Mouse (Mus musculus) spleen, adult 18-20 months (tissue): ENCODE results near the gene Lrrn2.

Experiments
- DNase-seq, 2 experiments: peaks; one replicate each; pipeline ENCODE4 v3.0.0; 2022; ENCODE audit warnings: mixed read lengths in 2 of 2

Gene Lrrn2

DNA sequence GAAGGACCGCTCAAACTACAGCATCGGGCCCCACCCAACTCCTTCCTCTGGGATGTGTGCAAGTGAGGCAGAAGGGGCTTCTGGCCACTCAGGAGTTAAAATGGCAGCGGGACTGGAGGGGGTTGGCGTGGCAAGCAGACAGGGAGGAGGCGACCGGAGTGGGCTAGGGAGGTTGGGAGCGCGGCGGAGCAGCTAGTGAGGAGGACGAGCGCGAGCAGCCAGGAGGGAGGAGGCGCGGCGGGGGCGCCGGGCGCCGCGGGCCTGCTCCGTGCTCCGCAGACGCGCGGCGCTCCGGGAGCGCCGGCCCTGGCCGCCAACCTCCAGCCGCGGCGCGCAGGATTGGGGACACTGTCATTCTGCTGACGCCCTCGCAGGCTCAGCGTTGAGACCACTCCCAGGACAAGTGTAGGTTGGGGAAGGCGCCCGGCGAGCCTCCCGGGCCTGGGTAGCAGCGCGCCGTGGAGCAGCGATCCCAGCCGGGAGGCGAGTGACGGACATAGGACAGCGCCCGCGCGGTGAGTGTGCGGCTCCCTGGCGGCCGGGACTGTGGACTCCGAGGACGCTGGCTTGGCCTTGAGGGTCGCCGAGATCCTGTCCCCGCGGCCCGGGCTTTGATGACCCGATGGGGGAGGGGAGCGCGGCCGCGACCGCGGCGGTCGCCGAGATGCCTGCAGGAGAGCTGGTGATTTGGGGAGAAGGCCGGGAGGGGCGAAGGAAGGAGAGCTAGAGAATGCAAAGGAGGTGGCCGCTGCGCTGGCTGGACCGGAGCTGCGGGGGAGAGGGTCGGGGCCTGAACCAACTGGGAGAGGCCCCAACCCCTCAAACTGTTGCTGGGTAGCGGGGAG lies at the start of gene Lrrn2:
Lrrn2 (plus strand) TSS at position 113 of the 845 bp plus-strand sequence.
- DNase-seq, result no peak

DNA sequence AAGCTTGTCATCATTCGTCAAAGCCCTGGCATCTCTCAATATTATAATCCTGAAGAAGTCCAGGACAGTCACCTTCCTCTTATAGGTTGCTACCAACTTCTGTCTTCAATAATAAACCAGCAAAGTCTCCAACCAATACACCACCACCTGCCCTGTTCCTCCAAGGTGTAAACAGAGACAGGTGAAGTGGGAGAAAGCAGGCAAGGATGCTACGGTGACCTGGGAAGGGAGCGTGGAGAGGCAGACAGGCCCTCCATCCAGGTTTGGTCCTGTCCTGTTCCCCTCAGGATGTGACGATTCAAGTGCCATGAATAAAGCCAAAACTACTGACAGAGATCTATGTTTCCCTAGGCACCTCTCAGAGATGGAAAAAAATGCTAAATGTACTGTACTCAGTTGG lies 48.1 kb upstream of the Lrrn2 start:
- no peak for DNase-seq

DNA sequence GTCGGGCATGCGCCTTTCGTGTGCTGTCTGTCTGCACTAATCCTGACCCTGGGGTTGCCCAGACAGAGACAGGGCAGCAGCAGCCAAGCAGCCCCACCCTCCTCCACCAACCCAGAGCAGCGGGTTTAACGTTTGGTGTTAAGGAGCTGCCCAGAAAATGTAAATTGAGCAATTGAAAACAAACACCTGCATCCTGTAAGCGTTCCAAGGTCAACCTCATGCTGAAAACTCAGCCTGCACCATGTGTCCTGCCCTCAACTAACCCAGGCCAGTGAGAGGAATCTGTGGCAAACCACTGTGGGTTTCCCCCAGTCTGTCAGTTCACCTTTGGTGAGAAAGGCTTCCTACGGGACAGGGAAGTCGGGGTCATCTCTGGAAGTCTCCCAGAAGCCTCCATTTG lies 46.0 kb upstream of the Lrrn2 start:
- DNase-seq, result no peak

DNA sequence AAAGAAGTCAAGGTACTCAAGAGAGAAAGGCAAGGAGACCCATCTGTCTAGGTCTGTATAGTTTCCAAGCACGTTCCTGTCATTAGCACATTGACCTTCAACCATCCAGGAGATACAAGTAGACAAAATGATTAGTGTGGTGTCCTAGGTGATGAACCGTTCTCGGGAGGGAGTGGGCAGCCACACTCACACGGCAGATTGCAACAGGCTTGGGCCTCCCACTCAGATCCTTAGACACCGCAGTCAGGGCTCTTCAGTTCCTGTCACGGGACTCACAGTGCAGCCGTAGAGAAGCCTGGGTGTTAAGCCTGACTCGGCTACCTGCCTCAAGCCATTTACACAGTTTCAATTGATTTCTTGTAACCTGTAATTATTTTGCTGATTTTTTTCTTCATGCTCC lies 43.2 kb upstream of the Lrrn2 start:
- DNase-seq, result no peak

DNA sequence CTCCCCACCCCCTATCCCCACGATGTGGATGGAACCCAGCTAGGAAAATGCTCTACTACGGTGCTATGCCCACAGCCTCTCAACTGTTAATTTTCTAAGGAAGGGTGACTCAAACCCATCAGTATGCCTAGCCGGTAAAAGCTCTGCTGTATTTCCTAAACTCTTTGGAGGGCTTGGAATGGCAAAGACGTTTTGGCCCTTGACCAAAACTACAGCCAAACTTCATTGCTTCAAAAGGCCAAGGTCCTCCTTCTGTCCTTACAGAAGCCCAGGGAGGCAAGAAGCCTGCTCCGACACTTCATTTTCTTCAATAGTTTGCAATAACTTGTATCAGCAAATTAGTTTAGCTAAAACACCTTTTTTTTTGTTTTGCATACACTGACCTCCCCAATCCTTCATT lies 42.4 kb upstream of the Lrrn2 start:
- DNase-seq, result no peak

DNA sequence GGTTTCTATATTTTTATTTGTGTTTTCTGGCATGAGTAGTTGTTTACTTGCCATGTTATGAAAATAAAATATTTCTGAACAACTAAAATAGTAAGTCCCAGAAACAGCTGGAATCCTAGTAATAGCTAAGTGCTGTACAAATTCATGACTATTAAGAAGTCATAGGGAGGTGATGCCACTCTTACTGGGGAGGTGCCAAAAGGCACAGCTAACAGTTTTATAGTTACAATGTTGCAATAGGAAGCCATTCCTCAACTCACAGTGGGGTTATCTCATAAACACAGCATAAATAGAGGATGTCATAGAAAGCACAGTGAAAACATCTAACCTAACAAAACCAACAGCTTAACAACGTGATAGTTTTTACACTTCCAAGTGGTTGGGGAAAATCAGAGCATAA lies 41.7 kb upstream of the Lrrn2 start:
- DNase-seq, result no peak

DNA sequence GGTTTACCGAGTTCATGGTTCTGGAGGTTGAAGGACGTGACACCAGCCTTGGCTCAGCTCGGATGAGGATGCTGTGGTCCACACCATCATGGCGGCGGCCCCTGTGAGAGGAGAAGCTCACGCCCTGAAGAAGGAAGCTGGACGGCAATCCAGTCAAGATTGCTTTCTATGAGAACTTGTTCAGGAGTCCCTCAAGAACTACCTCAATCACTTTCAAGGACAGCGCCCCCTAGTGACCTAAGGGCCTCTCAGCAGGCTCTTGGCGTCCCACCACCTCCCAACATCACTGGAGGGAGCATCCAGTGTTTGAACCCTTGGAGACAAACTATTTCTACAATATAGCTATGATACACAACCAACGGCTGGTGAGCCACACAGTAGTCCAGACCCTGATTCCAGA lies 36.5 kb upstream of the Lrrn2 start:
- no peak for DNase-seq

DNA sequence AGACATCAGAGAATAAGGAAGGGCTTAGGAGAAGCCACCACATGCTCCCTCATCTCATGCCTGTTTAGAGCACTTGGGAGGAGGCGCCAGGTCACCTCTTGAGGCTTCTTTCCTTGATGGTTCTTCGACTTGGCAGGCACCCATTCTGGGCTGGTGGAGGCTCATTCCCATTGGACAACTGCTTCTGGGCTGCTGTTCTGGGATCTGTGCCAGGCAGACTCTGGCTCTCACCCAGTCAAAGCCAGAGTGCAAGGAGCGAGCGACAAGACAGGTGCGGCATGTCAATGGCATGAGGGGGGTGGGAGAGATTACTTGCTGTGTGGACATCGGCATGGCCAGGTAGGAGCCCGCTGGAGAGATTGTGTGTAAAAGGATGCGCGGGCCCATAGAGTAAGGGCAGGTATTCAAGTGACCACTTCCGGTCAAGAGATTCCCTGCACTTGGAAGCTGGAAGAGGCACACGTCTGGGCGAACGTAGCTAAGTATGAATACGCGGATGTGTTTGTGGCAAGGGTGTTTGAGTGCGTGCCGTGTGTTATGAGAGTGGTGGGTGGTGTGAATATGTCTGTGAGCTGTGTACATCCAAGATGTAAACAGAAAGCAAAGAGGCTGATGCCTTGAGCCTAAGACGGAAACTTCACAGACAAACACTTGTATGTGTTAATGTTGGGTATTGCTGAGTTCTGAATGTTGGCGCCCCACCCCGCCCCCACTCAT lies 35.8 kb upstream of the Lrrn2 start:
- DNase-seq, result no peak

DNA sequence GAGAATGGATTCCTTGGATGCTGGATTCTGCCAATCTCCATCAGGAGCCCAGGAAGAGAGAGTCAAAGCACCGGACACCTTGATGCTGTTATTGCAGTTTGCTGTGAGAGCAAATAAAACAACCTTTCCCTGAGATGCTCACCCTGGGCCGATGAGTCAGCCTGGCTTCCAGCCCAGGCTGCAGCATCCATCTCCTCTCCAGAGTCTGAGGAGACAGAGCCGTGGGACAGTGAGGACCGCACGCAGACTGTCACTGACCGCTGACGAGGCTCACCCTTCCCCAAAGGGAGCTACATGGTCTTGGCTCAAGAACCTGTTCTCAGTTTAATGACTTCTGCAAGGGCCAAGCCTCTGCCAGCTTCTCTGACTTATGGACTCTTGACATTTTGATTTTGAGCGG lies 34.3 kb upstream of the Lrrn2 start:
- DNase-seq, result no peak

DNA sequence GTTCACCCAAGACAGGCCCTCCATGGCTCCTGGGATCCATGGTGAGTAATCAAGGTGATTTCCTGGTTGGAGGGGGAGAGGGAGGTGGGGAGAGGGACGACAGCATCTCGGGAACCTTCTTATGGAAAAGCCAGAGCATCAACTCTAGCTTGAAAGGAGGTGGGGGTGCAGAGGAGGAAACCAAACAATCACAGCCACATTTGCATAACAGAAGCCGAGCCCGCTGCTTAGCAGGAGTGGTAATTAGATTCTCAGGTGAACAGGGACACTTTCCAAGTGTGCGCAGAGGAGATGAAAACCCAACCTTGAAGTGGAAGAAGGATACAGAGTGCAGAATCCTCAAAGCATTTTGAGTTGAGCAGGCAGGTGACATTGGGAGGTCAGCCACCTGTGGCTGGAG lies 29.3 kb upstream of the Lrrn2 start:
- no peak for DNase-seq

DNA sequence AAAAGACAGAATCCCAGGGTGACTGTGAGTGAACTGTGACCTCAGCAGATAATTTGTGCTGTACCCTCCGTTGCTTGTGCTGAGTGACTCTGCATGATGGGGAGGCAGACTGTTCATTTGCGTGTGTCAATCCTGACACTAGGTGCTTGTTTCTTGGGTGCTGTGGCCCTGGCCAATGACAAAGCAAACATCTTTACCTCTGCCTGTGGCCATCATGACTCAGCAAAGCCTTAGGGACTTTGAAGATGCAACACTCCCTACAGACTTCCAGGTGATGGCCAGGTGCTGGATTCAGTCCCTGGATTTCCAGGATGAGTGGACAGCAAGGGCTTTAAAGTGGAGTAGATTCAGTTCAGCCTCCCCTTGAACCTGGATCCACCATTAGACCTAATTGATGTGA lies 28.8 kb upstream of the Lrrn2 start:
- no peak for DNase-seq

DNA sequence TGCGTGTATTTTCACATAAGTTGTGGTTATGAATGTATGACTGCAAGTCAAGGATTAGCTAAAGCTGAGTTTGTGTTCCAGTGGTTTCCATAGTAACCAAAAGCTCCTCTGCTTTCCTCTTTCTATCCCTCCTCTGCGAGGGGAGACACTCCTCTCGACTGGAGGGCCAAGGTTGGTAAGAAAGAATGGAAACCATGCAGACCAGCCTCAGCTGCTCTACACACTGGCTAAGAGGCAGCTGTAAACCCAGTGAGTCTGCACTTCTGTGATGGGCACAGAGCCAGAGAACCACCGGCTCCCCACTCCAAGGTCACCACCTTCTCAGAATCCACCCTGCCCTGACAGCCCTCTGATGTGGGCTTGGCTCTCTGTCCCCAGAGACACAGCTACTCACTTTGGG lies 28.3 kb upstream of the Lrrn2 start:
- no peak for DNase-seq

DNA sequence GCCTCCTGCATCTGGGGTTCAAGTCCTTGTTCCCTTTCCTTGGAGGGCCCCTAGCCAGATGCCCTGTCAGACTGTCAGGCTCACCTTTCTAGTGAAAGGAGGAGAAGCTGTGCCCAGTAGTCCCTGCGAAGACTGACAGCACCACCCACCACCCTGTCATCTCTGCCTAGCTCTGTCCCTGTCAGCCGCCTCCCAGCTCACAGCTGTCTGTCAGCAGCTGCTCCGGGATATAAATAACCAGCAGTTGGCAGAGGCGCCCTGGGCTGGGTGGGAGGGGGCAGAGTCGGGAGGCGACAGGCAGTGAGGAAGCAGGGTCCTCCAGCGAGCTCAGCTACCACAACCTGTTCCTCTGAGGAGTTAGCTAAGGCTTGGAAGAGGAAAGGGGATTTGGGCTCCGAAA lies 26.8 kb upstream of the Lrrn2 start:
- no peak for DNase-seq

DNA sequence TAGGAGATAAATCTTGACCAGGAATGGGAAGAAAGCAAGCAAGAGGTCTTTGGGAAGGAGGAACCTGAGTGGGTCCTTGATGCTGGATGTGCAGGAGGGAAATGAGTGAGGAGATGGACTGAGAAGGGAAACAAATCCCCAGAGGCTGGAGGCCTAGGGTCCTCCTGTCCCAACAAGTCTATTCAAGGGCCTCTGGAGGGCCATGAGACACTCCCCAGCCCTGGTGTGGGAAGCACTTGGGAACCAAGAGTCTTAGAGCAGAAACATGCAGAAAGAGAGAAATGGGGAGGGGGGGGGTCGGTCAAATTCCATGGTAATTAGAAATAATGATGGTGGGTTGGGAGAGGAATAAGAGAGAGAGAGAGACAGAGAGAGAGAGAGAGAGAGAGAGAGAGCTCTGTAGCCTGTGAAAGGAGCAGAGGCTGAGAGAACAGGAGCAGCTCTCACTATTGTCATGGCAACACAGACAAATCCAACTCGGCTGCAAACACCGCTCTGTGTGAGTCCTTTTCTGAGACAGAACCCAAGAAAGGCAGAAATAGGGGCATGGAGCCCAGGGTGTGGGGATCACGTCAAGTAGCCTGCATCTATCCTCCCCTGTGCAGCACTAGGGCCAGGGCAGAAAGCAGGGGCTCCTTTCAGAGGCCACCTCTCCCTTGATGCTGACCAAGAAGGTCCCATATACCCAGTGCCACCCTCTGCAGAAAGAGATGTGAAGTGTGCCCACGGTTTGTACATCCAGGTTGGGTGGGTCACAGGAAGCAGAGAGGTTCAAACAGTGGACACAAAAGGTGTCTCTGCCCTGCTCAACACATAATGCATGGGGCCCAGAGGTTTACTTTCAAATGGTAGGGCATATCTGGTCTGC lies 21.3 kb upstream of the Lrrn2 start:
- DNase-seq, result no peak

DNA sequence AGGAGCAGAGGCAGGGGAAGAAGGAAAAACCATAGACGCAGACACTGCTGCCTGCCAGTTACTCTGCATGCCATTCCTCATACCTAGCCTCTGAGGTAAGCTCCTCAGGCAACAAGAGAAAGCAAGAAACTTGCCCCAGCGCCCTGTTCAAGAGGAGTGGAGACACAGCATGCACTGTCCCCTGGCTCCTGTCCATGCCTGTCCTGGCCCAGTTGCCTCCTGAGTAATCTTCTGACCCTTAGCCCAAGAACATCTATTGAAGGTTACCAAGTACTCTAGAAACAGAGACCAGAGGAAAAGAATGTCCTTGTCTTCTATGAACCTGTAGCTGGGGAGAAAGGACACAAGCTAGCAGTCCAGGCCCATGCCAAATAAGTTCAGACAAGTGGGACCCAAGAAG lies 15.9 kb upstream of the Lrrn2 start:
- no peak for DNase-seq

DNA sequence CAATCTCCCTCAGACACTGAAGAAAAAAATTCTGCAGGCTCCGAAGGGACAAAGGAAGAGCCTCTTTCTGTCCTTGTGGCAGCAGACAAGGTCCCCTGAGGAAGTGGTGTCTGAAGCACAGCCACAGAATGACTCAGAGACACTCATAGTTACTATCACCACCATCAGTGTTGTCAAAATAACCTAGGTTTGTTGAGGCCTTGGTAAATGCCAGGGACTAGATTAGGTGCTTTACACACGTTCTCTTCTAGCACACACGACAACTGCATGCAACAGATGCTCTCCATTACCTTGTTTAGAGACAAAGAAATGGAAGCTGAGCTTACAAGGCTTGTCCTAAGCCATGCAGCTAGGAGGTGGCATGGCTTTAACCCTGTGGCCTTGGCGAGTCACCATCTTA lies 14.5 kb upstream of the Lrrn2 start:
- no peak for DNase-seq

DNA sequence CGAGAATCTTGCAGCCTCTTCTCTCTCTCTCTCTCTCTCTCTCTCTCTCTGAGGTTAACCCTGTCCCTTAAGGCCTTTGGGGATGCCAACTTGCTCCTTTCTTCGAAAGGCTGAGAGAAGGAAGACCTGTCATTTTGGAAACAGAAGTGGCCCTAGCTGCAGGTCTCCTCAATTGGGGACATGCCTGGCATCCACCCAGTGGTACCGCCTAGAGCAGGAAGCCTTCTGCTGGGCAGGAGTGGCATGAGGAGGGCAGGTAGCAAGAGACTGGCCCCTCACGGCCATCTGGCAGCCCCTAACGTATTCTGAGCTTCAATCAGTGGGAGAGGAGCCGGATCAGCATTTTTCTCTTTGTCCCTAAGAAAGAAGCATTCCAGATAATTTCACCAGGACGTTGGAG lies 9.7 kb upstream of the Lrrn2 start:
- no peak for DNase-seq

DNA sequence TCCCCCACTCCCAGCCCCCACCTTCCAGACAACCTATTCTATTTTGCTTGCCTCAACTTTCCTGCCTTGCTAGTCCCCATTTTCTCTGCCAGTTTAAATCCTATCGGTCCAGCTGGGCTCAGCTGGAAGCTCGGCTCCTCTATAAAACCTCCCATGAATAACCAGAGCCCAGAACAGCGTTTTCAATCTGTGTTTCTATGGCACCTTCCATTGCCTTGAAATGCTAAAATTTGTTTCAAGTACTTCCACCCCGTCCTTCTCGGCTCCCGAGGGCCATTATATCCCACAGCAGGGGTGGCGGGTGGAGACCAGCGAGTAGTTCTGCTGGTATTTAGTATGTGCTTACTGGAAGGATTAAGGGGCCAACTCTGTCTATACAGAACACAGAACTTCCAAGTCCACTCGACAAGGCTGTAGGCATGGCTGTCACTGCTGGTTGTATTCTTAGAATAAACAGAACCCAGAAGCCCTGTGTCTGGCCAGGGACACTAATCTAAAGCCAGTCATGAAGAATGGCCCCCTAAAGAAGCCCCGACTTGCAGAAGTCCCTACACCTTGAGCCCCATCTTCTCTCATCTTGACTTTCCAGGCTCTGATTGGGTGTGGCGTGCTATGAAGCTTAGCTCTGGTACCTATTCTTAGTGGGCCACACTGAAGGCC lies 992 bp upstream of the Lrrn2 start:
- no peak for DNase-seq

DNA sequence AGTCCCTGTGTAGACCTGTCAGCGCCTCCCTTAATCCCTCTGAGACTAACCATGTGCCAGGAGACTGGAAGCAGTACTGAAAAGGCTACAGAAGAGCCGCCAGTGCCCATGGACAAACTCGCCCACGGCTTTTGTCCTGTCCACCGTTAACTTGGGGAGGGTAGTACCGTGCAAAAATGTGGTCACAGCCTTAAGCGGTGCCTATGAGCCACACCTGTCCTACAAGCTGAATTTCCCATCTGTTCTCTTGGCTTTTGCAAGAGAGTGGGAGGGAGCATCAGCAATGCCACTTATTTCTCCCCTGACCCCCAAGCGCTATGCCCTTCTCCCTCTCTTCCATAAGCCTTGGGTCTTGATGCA lies 292 bp upstream of the Lrrn2 start:
- no peak for DNase-seq

DNA sequence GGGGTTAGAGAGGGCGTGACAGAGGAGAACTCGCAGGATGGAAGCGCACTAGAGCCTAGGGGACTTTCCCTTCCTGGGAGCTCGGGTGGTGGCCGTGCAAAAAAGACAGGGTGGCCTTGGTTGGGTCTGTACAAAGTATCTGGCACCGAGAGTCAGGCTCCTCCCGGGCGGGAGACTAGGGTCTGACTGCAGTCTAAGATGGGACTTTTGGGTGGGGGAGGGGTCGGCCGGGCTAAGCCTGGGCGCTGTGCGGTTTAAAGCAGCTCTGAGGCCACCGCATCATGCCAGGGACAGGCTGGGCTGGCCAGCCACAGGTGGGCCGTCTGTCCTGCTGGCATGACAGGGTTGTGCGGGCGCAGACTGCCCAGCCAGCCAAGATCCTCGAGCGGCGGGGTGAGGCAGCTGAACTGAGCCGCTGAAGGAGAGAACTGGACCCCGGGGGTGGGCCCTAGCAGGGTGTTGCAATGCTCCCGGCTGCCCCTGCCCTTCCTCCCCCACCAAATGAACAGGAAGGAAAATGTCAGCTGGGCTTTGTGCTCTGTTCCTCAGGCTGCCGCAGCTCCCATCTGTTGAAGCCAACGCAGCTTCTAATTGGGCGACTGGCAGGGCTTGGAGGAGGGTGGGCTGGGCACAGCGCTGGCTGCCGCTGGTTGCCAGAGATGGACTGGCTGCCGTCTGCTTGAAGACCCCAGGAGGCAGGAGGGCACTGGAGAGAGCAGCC lies 1.1 kb downstream of the Lrrn2 start:
- no peak for DNase-seq

DNA sequence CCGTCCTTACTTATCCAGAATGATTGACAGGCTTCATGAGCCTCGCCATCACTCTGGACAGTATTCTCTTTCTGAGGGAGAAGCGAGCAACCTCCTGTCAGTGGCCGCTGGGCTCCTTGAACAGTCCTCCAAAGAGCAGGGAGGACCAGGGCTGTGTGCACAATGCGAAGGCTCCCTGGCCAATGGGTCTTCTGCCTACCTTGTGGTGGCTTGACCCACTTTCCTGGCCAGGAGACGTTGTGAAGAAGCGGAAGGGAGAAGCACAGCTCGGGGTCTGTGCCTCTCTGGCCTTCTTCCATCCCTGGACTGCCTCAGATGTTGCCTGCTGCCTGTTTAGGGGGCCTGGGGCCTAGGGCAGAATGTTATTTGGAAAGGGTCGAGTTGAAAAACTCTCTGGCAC lies 1.8 kb downstream of the Lrrn2 start:
- DNase-seq, result no peak

DNA sequence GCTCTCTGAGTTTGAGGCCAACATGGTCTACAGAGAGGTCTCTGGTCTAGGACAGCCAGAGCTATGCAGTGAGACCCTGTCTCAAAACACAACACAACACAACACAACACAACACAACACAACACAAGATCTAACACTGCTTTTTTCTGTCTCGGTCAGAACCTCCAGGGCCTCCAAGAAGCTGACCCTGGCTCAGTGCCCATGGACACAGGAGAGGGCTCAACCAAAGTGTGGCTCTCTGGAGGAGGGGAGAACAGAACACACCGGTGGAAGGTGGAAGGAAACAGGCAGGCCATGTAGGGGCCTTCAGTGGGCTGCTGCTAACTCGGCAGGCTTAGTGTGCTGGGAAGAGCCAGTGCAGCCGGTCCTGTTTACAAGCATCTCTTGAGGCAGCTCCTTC lies 5.6 kb downstream of the Lrrn2 start:
- no peak for DNase-seq
